ENCODE assay signal across 16 mouse cellular contexts in genomic region chr5:31902144-31902543, GRCm38 (mm10).
"Had no signal": no experiment of that assay in that cellular context is flagged by ENCODE, and none has a peak within 500 bp of the region (broad histone marks: within the 10 kb centered on the region; RNA-seq: fewer than 3 reads in every experiment).

No protein-coding gene starts in this region.

- H3K4me3 ChIP-seq: neural tube, embryonic 13.5 days; neural tube, embryonic 15.5 days; stomach, embryonic 15.5 days had no signal

- H3K9ac ChIP-seq: neural tube, embryonic 13.5 days; neural tube, embryonic 15.5 days; stomach, embryonic 15.5 days had no signal

- H3K36me3 ChIP-seq: neural tube, embryonic 13.5 days; neural tube, embryonic 15.5 days; stomach, embryonic 15.5 days had no signal

- DNase-seq: retina, postnatal 1 day; right cerebral cortex, adult 18-20 months; right cerebral cortex, postnatal 14 days; right cerebral cortex, postnatal 25 days; right cerebral cortex, postnatal 4 days; spleen, adult 18-20 months; thymus, adult 18-20 months; thymus, adult 2 months; thymus, postnatal 14 days; thymus, postnatal 25 days; thymus, postnatal 36 days; thymus, postnatal 4 days had no signal

- H3K4me1 ChIP-seq: neural tube, embryonic 13.5 days; neural tube, embryonic 15.5 days had no signal

- H3K27ac ChIP-seq: neural tube, embryonic 13.5 days; neural tube, embryonic 15.5 days; stomach, embryonic 15.5 days; stomach, postnatal 0 days had no signal

- H3K9me3 ChIP-seq: neural tube, embryonic 13.5 days; neural tube, embryonic 15.5 days; stomach, embryonic 15.5 days had no signal

- H3K4me2 ChIP-seq: neural tube, embryonic 13.5 days; neural tube, embryonic 15.5 days; stomach, embryonic 15.5 days had no signal

- H3K27me3 ChIP-seq: neural tube, embryonic 13.5 days; neural tube, embryonic 15.5 days; stomach, embryonic 15.5 days had no signal
